Mouse (Mus musculus): ENCODE measurements at regions not wholly inside any gene's neighbourhood (a gene's known extent, or its start where the extent isn't known, plus 50 kb on each side); places are given as distances from the start of the nearest gene placed in this dataset.

GRCm38 (mm10) chr5:91271416-91271815, 131.4 kb downstream of the Btc start:
- TF ChIP-seq CTCF (IDR thresholded peaks at IDR 0.05; ENCODE audit: borderline replicate concordance, extremely low read depth, insufficient read depth, insufficient read length) (no peak), POLR2A (IDR thresholded peaks at IDR 0.05; ENCODE audit: borderline replicate concordance, extremely low read depth, insufficient read depth, insufficient read length, poor library complexity, severe bottlenecking) (no peak)
